Mouse (Mus musculus) embryo, embryonic 9.5 days (tissue): ENCODE results near the gene Slc36a3.
"Not testable (repeated sequence)": the region's sequence is repeated elsewhere in the genome, so short reads cannot be mapped to it uniquely, and the experiment has no call there.

Experiments used
- DNase-seq: peaks from one replicate; pipeline ENCODE4 v3.0.0-alpha.2; 2017; ENCODE audit errors: extremely low spot score

Slc36a3 gene

DNA sequence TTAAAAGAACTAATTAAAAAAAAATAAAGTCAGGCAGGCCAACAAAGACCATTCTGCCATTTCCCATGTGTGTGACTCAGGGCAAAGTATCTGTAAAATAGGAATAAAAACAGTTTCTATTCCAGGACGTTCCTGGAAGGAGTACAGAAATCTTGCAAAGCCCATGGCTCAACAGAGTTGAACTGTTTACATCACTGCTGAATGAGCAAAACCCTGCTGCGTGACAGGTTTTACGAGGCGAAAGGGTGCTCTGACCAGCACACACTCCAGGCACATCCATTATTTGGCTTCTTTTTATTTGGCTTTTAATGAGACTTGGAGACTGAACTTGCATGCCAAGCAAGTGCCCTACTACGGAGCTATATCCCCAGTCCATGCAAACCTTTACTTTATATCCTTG is 7.5 kb downstream of the Slc36a3 start:
- DNase-seq: no peak

DNA sequence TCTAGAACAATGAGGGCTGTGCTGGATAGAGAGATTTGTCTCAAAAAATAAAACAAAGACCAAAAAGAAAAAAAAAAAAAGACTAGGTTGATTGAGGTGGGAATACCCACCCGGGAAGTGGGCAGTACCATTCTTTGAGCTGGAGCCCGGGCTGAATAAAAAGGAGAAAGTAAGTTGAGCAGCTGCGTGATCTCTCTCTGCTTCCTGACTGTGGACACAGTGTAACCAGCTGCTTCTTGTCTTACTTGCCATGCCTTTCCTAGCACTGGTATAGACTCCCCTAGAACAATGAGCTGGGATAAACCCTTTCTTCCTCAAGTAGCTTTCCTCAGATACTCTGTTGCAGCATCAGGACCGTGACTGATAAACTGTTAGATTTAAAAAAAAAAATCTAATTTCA is 10.0 kb downstream of the Slc36a3 start:
- DNase-seq: no peak

GRCm38 (mm10) chr11:55137646-55138045 is 13.9 kb downstream of the Slc36a3 start:
- no peak for DNase-seq

GRCm38 (mm10) chr11:55136770-55137547 is 14.5 kb downstream of the Slc36a3 start:
- no peak for DNase-seq

DNA sequence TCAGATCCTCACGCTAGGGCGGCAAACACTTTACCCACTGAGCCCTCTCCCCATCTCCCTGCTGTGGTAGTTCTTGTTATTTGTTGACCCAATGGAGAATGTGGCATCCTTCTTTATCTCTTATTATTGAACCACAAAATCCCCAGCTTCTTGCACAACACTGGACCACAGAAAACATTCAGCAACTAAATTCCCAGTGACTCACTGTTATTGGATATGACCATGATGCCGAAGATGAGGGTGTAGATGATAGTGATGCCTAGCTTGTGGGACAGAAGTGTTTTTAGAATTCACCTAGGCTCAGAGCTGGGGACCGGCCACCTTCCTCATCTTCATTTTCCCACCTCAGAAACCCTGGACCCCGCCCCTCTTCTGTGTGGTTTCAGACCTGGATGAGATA is 16.6 kb downstream of the Slc36a3 start:
- DNase-seq: no peak

DNA sequence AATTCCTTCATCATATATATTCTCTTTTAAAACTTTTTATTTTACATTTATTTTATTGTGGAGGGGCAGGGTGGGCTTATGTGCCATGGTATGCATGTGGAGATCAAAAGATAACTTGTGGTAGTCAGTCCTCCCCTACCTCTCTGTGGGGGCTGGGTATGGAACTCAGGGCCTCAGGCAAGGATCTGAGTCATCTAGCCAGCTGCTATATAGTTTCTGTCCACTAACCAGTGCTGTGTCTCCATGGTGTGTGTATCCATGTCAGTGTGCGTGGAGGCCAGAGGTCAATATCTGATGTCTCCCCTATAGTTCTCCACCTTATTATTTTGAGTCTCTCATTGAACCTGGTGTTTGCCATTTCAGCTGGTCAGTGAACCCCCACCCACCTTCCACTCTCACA is 17.1 kb downstream of the Slc36a3 start:
- no peak for DNase-seq

DNA sequence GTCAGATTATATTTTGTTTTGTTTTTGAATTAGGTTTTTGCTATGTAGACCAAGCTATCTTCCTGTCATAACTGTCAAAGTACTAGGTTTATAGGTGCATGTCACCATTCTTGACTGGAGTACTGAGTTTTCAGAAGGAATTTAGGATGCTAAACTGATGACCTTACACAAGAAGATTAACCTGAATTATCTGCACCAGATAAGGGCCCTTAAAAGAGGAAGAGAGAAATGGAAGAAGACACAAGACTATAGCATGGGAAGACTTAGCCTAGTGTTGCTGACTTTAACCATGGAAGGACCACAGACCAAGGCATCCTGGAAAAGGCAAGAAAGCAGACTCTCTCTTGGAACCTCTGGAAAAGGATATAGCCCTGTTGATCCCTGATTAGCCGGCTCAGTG is 18.3 kb downstream of the Slc36a3 start:
- DNase-seq: no peak

DNA sequence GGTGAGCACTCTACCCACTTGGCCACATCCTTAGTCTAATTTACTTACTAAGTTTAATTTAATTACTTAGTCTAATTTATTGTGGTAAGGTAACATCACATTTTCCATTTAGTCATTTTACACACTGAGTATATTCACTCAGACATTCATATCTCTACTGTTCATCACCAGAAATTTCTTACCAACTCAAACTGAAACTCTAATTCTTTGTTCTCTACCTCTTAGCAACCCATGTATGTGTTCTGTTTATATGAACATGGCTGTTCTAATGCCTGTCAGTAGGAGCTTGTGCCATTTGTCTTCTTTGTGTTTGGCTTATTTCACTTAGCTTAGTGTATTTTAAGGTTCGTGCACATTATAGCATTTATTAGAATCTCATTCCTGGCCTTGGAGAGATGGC is 19.6 kb downstream of the Slc36a3 start:
- DNase-seq: no peak

DNA sequence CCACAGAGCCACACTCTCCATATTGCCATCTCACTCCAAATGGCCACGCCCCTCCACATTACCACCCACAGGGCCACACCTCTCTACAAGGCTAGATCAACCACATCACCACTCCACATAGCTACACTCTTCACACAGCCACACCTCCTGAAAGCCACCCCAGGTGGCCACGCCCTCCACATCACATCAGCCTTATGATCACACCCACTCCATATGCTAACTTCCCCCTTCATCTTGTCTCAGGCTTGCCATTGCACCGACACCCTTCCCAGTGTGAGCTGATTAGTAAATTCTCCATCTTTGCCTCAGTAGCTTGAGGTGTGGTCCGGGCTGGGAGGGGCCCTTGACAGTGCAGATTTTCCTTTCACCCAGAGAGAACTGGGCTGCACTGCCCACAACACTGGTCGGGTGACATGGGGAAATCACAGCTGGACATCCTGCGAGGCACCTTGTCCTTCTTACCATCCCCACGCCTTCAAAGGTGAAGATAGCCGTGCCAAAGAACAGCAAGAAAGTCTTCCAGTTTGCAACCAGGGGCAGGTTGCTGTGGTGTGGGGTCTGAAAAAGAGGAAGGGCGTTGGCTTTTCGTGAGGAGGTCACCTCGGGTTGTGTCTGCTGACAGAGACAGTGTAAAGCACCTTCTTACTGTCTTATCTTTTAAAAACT is 20.3 kb downstream of the Slc36a3 start:
- no peak for DNase-seq

- no peak for DNase-seq
These were observed 23.1 kb downstream of the Slc36a3 start for GRCm38 (mm10) chr11:55128411-55128810.

GRCm38 (mm10) chr11:55127937-55128336 is 23.6 kb downstream of the Slc36a3 start:
- DNase-seq: no peak

DNA sequence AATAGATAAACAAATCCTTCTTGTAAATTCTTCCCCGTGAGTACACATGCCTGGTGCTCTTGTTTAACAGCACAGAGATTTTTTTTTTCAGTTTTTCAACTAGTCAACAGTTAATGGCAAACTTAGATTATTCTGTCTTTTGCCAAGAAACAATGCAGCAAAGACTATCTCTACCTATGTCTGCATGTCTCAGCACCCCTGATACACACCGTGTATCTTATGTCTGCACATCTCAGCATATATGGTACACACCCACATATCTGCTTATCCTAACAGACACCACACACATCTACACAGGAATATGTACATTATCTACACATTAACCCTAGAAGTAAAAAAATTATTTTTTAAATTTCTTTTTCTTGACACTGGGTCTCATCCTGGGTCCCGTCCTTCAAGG is 24.8 kb downstream of the Slc36a3 start:
- DNase-seq: no peak

GRCm38 (mm10) chr11:55121430-55121829 is 30.1 kb downstream of the Slc36a3 start:
- DNase-seq: no peak

GRCm38 (mm10) chr11:55120821-55121271 is 30.7 kb downstream of the Slc36a3 start:
- DNase-seq: no peak

DNA sequence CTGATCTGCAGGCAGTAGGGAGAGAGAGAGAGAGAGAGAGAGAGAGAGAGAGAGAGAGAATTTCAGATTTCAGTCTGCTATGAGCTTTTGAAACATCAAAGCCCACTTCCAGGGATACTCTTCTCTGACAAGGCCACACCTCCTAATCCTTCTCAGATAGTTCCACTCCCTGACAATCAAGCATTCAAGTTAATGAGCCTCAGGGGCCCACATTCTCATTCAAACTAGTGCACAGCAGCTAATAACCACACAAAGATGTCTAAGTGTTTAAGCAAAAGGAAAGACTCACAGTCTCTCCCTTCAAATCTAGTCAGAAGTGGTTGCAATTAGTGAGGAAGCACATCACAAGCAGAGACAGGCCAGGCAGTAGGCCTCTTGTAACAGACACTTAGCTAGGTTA is 31.2 kb downstream of the Slc36a3 start:
- no peak for DNase-seq

DNA sequence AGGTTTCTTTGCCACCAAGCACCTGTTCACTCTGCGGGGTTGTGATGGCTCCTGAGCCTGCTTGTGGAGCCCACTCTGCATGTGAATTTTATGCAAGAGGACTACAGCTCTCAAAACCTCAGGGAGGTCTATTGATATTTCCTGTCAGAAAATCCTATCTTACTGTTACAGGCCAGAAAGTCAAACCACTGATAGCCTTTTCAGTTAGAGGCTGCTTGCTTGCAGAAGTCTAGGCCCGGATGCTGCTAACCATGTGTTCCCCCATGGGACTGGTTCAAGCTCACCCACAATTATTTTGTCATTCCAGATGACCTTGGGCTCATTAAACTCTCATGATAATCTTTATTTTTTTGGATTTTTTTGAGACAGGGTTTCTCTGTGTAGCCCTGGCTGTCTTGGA is 34.5 kb downstream of the Slc36a3 start:
- no peak for DNase-seq

DNA sequence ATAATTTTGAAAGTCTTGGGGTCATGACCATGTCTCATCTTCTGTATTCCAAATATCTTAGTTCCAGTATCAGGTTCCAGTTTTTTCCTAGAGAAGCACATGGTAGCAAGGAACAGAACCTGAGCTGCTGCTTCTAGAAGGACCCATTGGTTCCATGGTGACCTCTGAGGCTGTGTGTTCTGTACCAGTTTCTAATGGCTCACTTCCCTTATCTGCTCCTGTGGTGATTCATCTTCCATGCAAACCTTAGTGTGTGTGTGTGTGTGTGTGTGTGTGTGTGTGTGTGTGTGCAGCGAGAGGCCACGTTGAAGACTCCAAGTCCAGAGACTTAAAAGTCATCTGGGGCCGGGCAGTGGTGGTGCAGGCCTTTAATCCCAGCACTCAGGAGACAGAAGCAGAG is 35.5 kb downstream of the Slc36a3 start:
- no peak for DNase-seq

- DNase-seq: no peak
These were observed 37.2 kb downstream of the Slc36a3 start for GRCm38 (mm10) chr11:55114291-55114690.

DNA sequence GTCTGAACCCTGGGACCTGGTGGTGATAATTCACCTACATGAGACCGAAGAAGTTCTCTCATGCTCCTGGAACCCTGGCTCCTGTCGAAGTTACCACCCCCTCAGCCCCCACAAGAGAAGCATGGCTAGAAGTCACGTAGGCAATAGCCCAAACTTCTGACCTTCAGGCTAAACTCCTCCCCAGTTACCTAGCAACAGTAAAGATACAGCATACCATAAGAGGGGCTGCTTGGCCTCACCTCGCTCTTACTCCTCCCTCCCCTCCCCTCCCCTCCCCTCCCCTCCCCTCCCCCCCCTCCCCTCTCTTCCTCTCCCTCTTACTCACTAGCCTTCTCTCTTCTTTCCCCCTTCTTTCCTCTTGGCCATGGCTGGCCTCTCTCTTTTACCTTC is 37.7 kb downstream of the Slc36a3 start:
- not testable (repeated sequence) for DNase-seq

DNA sequence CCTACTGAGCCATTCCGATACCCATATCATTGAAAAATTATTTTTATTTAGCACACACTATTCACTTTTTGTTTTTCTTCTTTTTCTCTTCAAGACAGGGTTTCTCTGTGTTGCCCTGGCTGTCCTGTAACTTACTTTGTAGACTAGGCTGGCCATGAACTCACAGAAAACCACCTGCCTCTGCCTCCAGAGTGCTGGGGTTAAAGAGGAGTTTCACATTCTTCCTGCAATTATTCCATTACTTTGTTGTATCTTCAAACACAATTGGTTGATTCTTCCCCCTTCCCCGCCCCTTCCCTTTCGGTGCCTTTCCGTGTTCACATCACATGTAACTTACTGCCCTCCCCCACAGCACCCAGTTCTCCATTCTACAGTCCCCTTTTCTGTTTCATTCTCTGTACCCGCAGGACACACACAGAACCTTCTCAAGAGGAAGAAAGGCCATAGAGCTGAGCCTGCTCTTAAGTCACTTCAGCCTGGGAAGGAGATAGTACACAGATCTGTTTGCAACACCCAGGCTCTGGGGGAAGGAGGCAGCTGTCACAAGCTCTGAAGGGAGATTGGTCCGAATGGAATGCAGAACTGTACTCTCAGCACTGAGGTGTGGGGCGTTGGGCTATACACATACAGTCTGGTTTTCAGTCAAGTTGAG is 38.2 kb downstream of the Slc36a3 start:
- DNase-seq: peak; percentile 16

- no peak for DNase-seq
These were observed 40.8 kb downstream of the Slc36a3 start for GRCm38 (mm10) chr11:55110566-55111169.

DNA sequence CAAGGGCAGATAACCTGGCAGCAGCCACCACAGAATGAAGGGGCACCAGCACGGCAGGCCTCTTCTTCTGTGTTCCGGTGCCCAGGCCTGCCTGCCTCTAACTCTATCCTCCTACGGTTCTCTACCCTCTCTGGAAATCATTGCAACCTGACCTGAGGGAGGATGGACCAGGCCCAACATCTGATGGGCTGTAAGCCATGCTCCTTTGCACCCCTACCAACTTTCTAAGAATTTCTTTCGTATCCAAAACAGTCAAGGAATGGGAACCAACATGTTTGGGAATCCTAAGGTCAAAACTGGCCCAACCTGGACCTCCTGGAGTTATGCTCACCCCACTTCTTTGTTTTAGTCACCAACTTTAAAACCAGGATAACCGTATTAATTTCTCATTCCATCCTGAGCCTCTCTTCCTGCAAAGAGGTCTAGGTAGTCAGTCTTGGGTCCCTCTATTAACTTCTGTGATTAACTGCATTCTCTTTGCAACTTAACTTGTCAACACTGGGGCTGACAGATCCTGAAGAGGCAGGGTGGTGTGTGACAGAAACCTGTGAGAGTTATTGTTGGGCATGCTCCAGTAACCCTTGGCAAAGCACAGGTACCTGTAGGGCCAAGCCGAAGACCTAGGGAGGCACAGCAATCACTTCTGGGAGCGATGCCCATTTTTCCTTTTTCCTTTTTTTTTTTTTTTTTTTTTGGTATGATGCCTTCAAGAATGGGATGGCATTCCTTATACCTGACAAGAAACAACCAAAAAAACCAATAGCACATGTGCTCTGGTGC is 41.8 kb downstream of the Slc36a3 start:
- DNase-seq: no peak
